Mouse (Mus musculus) CH12.LX (cell line): ENCODE results near the gene Fbxl21. TPM values are rescaled to one million over a fixed set of nuclear protein-coding genes. Genes with fewer than 3 reads are reported as not detected.
A peak's percentile ranks its signal among the peaks of the same experiment; 100 is the strongest.

Source experiments
- DNase-seq: peaks from one replicate; pipeline ENCODE4 v3.0.0-alpha.2; 2013; ENCODE audit errors: extremely low read depth
- H3K27ac ChIP-seq: 2 replicates; pipeline ENCODE4 v1.5.1; 2012; ENCODE audit warnings: low read depth, mild to moderate bottlenecking, control low read depth, moderate library complexity; ENCODE audit not compliant: insufficient read depth
- H3K27me3 ChIP-seq: replicated peaks from 2 replicates; pipeline ENCODE3; 2012; ENCODE audit warnings: inconsistent platforms
- H3K36me3 ChIP-seq, 2 experiments: replicated peaks in 1 of 2; 2 replicates each; pipeline versions ENCODE3 to v1.6.1; 2012; ENCODE audit warnings: inconsistent platforms in 1 of 2, low read length in 1 of 2, mild to moderate bottlenecking in 1 of 2, mixed read lengths in 1 of 2, moderate library complexity in 1 of 2; ENCODE audit not compliant: control insufficient read depth in 1 of 2, insufficient read depth in 1 of 2
- H3K4me1 ChIP-seq, 2 experiments: 2 replicates each; pipeline ENCODE4 v1.6.1; 2012; ENCODE audit warnings: inconsistent platforms in 1 of 2, moderate library complexity in 1 of 2; ENCODE audit not compliant: insufficient read depth in 2 of 2, control insufficient read depth in 1 of 2
- H3K4me2 ChIP-seq: 2 replicates; pipeline ENCODE4 v1.6.1; 2012; ENCODE audit warnings: low read depth, mild to moderate bottlenecking, control low read depth; ENCODE audit not compliant: poor library complexity, insufficient read depth, severe bottlenecking
- H3K4me3 ChIP-seq, 3 experiments: fragments of 150-350 bp in 1 of 3; sonication (generic) in 1 of 3; replicated peaks in 1 of 3; 2 replicates each; pipeline versions ENCODE3 to v1.5.1; 2011 to 2012; ENCODE audit warnings: low read depth in 2 of 3, low read length in 2 of 3, mild to moderate bottlenecking in 2 of 3, moderate library complexity in 2 of 3, control low read depth in 1 of 3, improper control_type of control experiment in 1 of 3, inconsistent platforms in 1 of 3, mixed read lengths in 1 of 3; ENCODE audit not compliant: poor library complexity in 1 of 3
- H3K79me2 ChIP-seq: replicated peaks from 2 replicates; pipeline ENCODE4 v1.6.1; 2012; ENCODE audit warnings: mild to moderate bottlenecking, moderate library complexity; ENCODE audit not compliant: control insufficient read depth, poor library complexity, insufficient read depth, severe bottlenecking; ENCODE audit errors: extremely low read depth
- H3K9ac ChIP-seq: 2 replicates; pipeline ENCODE4 v1.6.1; 2012; ENCODE audit warnings: low read depth, mild to moderate bottlenecking, control low read depth, moderate library complexity; ENCODE audit not compliant: insufficient read depth
- H3K9me3 ChIP-seq: replicated peaks from 2 replicates; pipeline ENCODE3; 2012; ENCODE audit warnings: low read length, inconsistent platforms, mixed read lengths
- CHD1 ChIP-seq: IDR thresholded peaks from 2 replicates; pipeline ENCODE4 v1.6.1; 2012; ENCODE audit warnings: low read depth, low read length, improper control_type of control experiment, inconsistent platforms
- CHD2 ChIP-seq: IDR thresholded peaks from 2 replicates; pipeline ENCODE4 v1.6.1; 2011; ENCODE audit warnings: low read length, improper control_type of control experiment
- CTCF ChIP-seq, 2 experiments: IDR thresholded peaks in 1 of 2; conservative IDR thresholded peaks in 1 of 2; 2 replicates each; pipeline ENCODE4 v1.5.1; 2011 to 2012; ENCODE audit warnings: low read depth in 2 of 2, low read length in 2 of 2, improper control_type of control experiment in 1 of 2, inconsistent platforms in 1 of 2, mild to moderate bottlenecking in 1 of 2, moderate library complexity in 1 of 2
- E2F4 ChIP-seq: IDR thresholded peaks from 2 replicates; pipeline ENCODE4 v1.6.1; 2011; ENCODE audit warnings: low read depth, low read length, improper control_type of control experiment; ENCODE audit not compliant: insufficient replicate concordance
- ELF1 ChIP-seq: IDR thresholded peaks from 2 replicates; pipeline ENCODE4 v1.6.1; 2014; ENCODE audit warnings: low read depth, mild to moderate bottlenecking, inconsistent platforms, low read length, improper control_type of control experiment
- EP300 ChIP-seq: IDR thresholded peaks from 2 replicates; pipeline ENCODE4 v1.6.1; 2011; ENCODE audit warnings: low read length, improper control_type of control experiment
- ETS1 ChIP-seq: conservative IDR thresholded peaks from 2 replicates; pipeline ENCODE4 v1.6.1; 2012; ENCODE audit warnings: low read depth, mild to moderate bottlenecking, inconsistent platforms, low read length, improper control_type of control experiment, moderate library complexity
- GABPA ChIP-seq: IDR thresholded peaks from 2 replicates; pipeline ENCODE4 v1.6.1; 2012; ENCODE audit warnings: low read depth, low read length, improper control_type of control experiment, inconsistent platforms; ENCODE audit not compliant: insufficient replicate concordance
- JUN ChIP-seq: IDR thresholded peaks from 2 replicates; pipeline ENCODE4 v1.6.1; 2011; ENCODE audit warnings: low read depth, mild to moderate bottlenecking, low read length, improper control_type of control experiment, moderate library complexity; ENCODE audit not compliant: insufficient read depth
- MAFK ChIP-seq: IDR thresholded peaks from 2 replicates; pipeline ENCODE4 v1.6.1; 2011; ENCODE audit warnings: low read length, improper control_type of control experiment; ENCODE audit not compliant: insufficient replicate concordance
- MAX ChIP-seq: IDR thresholded peaks from 2 replicates; pipeline ENCODE4 v1.6.1; 2011; ENCODE audit warnings: low read length, improper control_type of control experiment
- MAZ ChIP-seq: IDR thresholded peaks from 2 replicates; pipeline ENCODE4 v1.6.1; 2012; ENCODE audit warnings: low read depth, mild to moderate bottlenecking, inconsistent platforms, low read length, improper control_type of control experiment, moderate library complexity
- MEF2A ChIP-seq: IDR thresholded peaks from 2 replicates; pipeline ENCODE4 v1.6.1; 2014; ENCODE audit warnings: low read depth, mild to moderate bottlenecking, inconsistent platforms, low read length, improper control_type of control experiment, borderline replicate concordance
- PAX5 ChIP-seq: IDR thresholded peaks from 2 replicates; pipeline ENCODE4 v1.6.1; 2012; ENCODE audit warnings: low read length, inconsistent platforms, mixed read lengths
- RAD21 ChIP-seq: IDR thresholded peaks from 2 replicates; pipeline ENCODE4 v1.6.1; 2011; ENCODE audit warnings: low read depth, mild to moderate bottlenecking, low read length, improper control_type of control experiment, moderate library complexity
- RCOR1 ChIP-seq: conservative IDR thresholded peaks from 2 replicates; pipeline ENCODE4 v1.6.1; 2012; ENCODE audit warnings: low read depth, mild to moderate bottlenecking, inconsistent platforms, low read length, improper control_type of control experiment
- SIN3A ChIP-seq: IDR thresholded peaks from 2 replicates; pipeline ENCODE4 v1.6.1; 2012; ENCODE audit warnings: low read length, improper control_type of control experiment, inconsistent platforms
- SMC3 ChIP-seq: IDR thresholded peaks from 2 replicates; pipeline ENCODE4 v1.6.1; 2011; ENCODE audit warnings: low read depth, low read length, improper control_type of control experiment
- TBP ChIP-seq: conservative IDR thresholded peaks from 2 replicates; pipeline ENCODE4 v1.6.1; 2011; ENCODE audit warnings: low read depth, low read length, improper control_type of control experiment
- TCF12 ChIP-seq: IDR thresholded peaks from 2 replicates; pipeline ENCODE4 v1.6.1; 2014; ENCODE audit warnings: low read depth, mild to moderate bottlenecking, inconsistent platforms, low read length, improper control_type of control experiment
- USF1 ChIP-seq: IDR thresholded peaks from 2 replicates; pipeline ENCODE4 v1.6.1; 2014; ENCODE audit warnings: low read depth, mild to moderate bottlenecking, inconsistent platforms, low read length, improper control_type of control experiment
- ZNF384 ChIP-seq: IDR thresholded peaks from 2 replicates; pipeline ENCODE4 v1.6.1; 2012; ENCODE audit warnings: low read depth, low read length, improper control_type of control experiment, inconsistent platforms
- dilution Hi-C: fragments of 300-500 bp; cut with MboI; formaldehyde crosslinking; loops from 2 replicates; pipeline ENCODE4 v1.14.3; 2020; ENCODE audit warnings: low sequenced_read_pairs; ENCODE audit not compliant: extremely low pct_unique_long_range_greater_than_20kb, extremely low pct_ligation_motif_present
- in situ Hi-C: fragments of 300-500 bp; cut with MboI; formaldehyde crosslinking; loops from 3 replicates; pipeline ENCODE4 v1.14.3; 2019; ENCODE audit warnings: low sequenced_read_pairs, low pct_ligation_motif_present, low pct_unique_long_range_greater_than_20kb, mixed read lengths
- polyA plus RNA-seq: library from polyadenylated mRNA; unstranded; fragments of >175 nt; gene quantifications from 2 replicates; pipeline ENCODE4 v1.2.1, GENCODE M21; 2012; ENCODE audit warnings: low read depth; ENCODE audit not compliant: insufficient read length
- total RNA-seq, 2 experiments: library from RNA; depleted of rRNA; stranded (reverse); fragments of 300-350 nt in 1 of 2; fragments of >200 nt in 1 of 2; gene quantifications; 2 replicates each; pipeline ENCODE4 v1.2.3; 2012 to 2014

Fbxl21 gene
- total and polyA plus RNA-seq, 3 experiments = not detected

DNA sequence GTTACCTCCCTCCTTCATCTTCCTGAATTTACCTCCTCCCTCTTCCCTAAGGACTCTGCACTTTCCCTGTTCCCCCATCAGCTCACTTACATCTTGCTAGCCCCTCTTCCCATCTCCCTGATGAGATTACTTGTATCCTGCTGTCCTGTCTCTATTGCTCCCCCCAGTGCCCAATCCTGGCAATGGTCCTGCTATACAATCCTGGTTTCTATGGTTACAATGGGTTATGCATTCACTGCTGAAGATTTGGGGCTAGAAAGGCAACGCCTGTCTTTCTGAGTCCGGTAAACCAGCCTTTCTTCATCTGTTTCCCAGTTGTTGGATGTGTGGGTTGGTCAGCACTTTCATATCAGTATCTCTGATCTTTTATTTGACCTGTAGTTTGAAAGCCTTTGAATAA, 32.1 kb downstream of the Fbxl21 start:
- Histone ChIP-seq H3K27ac (no peak overlapping the region), H3K79me2 (no peaks in the 10 kb centered on the region), H3K9me3 (no peaks in the 10 kb centered on the region), H3K4me1 (no peaks in the 10 kb centered on the region), H3K36me3 (no peaks in the 10 kb centered on the region), H3K9ac (no peak overlapping the region), H3K27me3 (peaks cover 75% of the 10 kb centered on the region), H3K4me3 (no peak overlapping the region), H3K4me2 (no peak overlapping the region)
- in situ Hi-C loops = no loop called here
- dilution Hi-C loops = no loop called here
- TF ChIP-seq JUN (no peak), SMC3 (peak; percentile 46), MAZ (no peak), RAD21 (peak; percentile 30), CTCF (conservative IDR thresholded peaks at IDR 0.05 in 1 of 2, IDR thresholded peaks at IDR 0.05 in 1 of 2; ENCODE audit: low read depth in 2 of 2, low read length in 2 of 2) (peak in 1 of 2 experiments; percentile 56; a peak in 2 of 4 replicates)
- DNase-seq = peak; percentile 17

GRCm38 (mm10) chr13:56555957-56556356, 33.7 kb downstream of the Fbxl21 start:
- Histone ChIP-seq H3K9me3 (no peaks in the 10 kb centered on the region), H3K27ac (no peak overlapping the region), H3K4me1 (no peaks in the 10 kb centered on the region), H3K27me3 (peaks cover 80% of the 10 kb centered on the region), H3K79me2 (no peaks in the 10 kb centered on the region), H3K4me2 (no peak overlapping the region), H3K36me3 (no peaks in the 10 kb centered on the region), H3K4me3 (no peak overlapping the region), H3K9ac (no peak overlapping the region)
- peak in 1 of 2 experiments; percentile 49; a peak in 2 of 4 replicates for TF ChIP-seq CTCF (conservative IDR thresholded peaks at IDR 0.05 in 1 of 2, IDR thresholded peaks at IDR 0.05 in 1 of 2; ENCODE audit: low read depth in 2 of 2, low read length in 2 of 2)
- TF ChIP-seq MAFK = no peak
- no peak for TF ChIP-seq CHD1
- no peak for TF ChIP-seq TBP
- no peak for TF ChIP-seq ETS1
- TF ChIP-seq E2F4 = no peak
- no peak for TF ChIP-seq MEF2A
- no peak for TF ChIP-seq MAX
- TF ChIP-seq GABPA = no peak
- TF ChIP-seq RAD21 = peak; percentile 41
- no peak for TF ChIP-seq SIN3A
- no peak for TF ChIP-seq CHD2
- no peak for TF ChIP-seq ELF1
- no peak for TF ChIP-seq MAZ
- TF ChIP-seq ZNF384 = no peak
- TF ChIP-seq USF1 = no peak
- TF ChIP-seq TCF12 = no peak
- TF ChIP-seq PAX5 = no peak
- no peak for TF ChIP-seq EP300
- TF ChIP-seq SMC3 = peak; percentile 8; the same call in 1 of the 2 replicates
- no peak for TF ChIP-seq RCOR1
- DNase-seq = no peak
- dilution Hi-C loops (no loop called here), in situ Hi-C loops (no loop called here)
